Mouse (Mus musculus) liver, postnatal 0 days (tissue): ENCODE results near the gene Defb28. TPM values are rescaled to one million over a fixed set of nuclear protein-coding genes. Genes with fewer than 3 reads are reported as not detected.

Source experiments
- ATAC-seq: fragments of 200-750 bp; cut with Nextera tagmentation; 2 replicates; pipeline ENCODE4 v1.8.0; 2017; ENCODE audit warnings: mild to moderate bottlenecking, moderate library complexity
- DNase-seq: peaks from one replicate; pipeline ENCODE4 v3.0.0-alpha.2; 2016
- H3K27ac ChIP-seq: fragments of 300-500 bp; sonication (generic); 2 replicates; pipeline ENCODE4 v1.5.1; 2014; ENCODE audit warnings: antibody characterized with exemption, moderate library complexity, mild to moderate bottlenecking, low read depth
- H3K27me3 ChIP-seq: fragments of 300-500 bp; sonication (generic); 2 replicates; pipeline ENCODE4 v1.6.1; 2014; ENCODE audit warnings: low read length, control low read depth, mixed read lengths; ENCODE audit not compliant: insufficient read depth
- H3K36me3 ChIP-seq: fragments of 300-500 bp; sonication (generic); replicated peaks from 2 replicates; pipeline ENCODE4 v1.6.1; 2014; ENCODE audit warnings: mild to moderate bottlenecking, control low read depth, low read length, moderate library complexity, mixed read lengths; ENCODE audit not compliant: insufficient read depth
- H3K4me1 ChIP-seq: fragments of 300-500 bp; sonication (generic); 2 replicates; pipeline ENCODE4 v1.6.1; 2014; ENCODE audit warnings: antibody characterized with exemption, mild to moderate bottlenecking, control low read depth; ENCODE audit not compliant: insufficient read depth
- H3K4me2 ChIP-seq: fragments of 300-500 bp; sonication (generic); 2 replicates; pipeline ENCODE4 v1.6.1; 2014; ENCODE audit warnings: low read depth, mild to moderate bottlenecking, low read length, moderate library complexity, mixed read lengths
- H3K4me3 ChIP-seq: fragments of 300-500 bp; sonication (generic); 2 replicates; pipeline ENCODE4 v1.5.1; 2014; ENCODE audit warnings: low read depth, low read length
- H3K9ac ChIP-seq: fragments of 300-500 bp; sonication (generic); replicated peaks from 2 replicates; pipeline ENCODE4 v1.6.1; 2014; ENCODE audit warnings: mild to moderate bottlenecking, moderate library complexity
- H3K9me3 ChIP-seq: fragments of 300-500 bp; sonication (generic); 2 replicates; pipeline ENCODE4 v1.6.1; 2016; ENCODE audit warnings: mild to moderate bottlenecking, control low read depth, low read length, mixed read lengths
- CTCF ChIP-seq: sonication (generic); IDR thresholded peaks from 2 replicates; pipeline ENCODE4 v1.5.1; 2016; ENCODE audit warnings: antibody characterized with exemption, low read depth
- EP300 ChIP-seq: IDR thresholded peaks from 2 replicates; pipeline ENCODE4 v1.6.1; 2016; ENCODE audit warnings: antibody characterized with exemption, low read depth, mild to moderate bottlenecking
- WGBS: fragments of 180-500 bp; shearing (Covaris S2); extraction: QIAGEN DNeasy Blood & Tissue Kit; methylation state at CpG from one replicate; pipeline ENCODE4 v1.1.7; 2014; ENCODE audit not compliant: insufficient replicate concordance; 5-methylcytosine and 5-hydroxymethylcytosine counted together
- polyA plus RNA-seq: library from polyadenylated mRNA; unstranded; fragments of >200 nt; fragmentation: Nextera tagmentation; extraction: Ambion mirVana; gene quantifications from 2 replicates; pipeline ENCODE4 v1.2.1, GENCODE M21; 2015

The Defb28 gene
- polyA plus RNA-seq = not detected in 2 replicates

DNA sequence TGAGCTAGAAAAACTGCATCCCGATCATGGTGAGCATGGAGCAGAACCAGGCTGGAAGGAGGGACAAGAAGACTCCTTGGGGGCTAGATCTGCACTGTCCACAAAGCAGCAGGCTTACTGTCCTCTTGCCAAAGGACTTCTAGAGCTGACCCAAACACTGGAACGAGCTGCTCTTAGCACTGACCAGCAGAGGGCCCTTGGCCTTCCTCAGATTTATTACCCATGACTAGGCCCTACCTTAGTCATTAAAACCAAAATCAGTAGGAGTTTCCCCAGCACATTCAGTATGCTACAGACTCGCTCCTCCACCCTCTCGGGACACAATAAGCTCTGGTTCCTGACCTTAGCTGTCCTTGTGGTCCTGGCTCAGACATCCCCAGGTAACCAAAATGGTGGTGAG, at the start of gene Defb28:
TSS of gene Defb28 (plus strand) at position 275 of the 400 bp plus-strand sequence.
- DNase-seq = no peak
- no peak within 1 kb of the TSS for H3K4me3 ChIP-seq
- no peaks in the 10 kb centered on the region for H3K27me3 ChIP-seq
- H3K4me2 ChIP-seq = no peak within 1 kb of the TSS
- TF ChIP-seq EP300 (no peak), CTCF (no peak)
- no peaks in the 10 kb centered on the region for H3K9me3 ChIP-seq
- no peak within 1 kb of the TSS for H3K9ac ChIP-seq
- no peaks in the 10 kb centered on the region for H3K36me3 ChIP-seq
- ATAC-seq = no peak
- WGBS = 65% methylated on average over 4 of the region's 4 CpGs
- no peaks in the 10 kb centered on the region for H3K4me1 ChIP-seq
- no peak within 1 kb of the TSS for H3K27ac ChIP-seq

DNA sequence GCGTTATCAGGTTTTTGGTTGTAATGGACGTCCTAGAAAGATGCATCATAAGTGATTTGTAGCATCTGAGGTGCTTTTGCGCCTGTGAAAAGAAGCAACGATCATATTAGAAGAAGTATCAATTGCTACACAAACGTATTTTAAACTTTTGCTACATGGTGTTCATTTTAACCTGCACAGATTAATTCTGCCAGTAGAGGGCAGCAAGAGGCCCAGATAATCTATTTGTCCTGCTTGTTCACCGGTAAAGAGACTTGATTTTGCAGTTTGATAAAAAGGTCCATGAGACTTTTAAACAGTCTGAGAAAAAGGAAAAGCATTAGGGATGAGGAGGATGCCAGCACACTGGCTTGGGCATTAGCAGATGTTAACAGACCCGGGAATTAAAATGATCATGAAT, 47.1 kb upstream of the Defb28 start:
- no peaks in the 10 kb centered on the region for H3K9me3 ChIP-seq
- H3K27me3 ChIP-seq = no peaks in the 10 kb centered on the region
- ATAC-seq (no peak), DNase-seq (peak; percentile 28)
- no peak overlapping the region for H3K27ac ChIP-seq
- 25% methylated on average over 7 of the region's 7 CpGs for WGBS
- TF ChIP-seq CTCF (peak; percentile 75), EP300 (no peak)
- no peaks in the 10 kb centered on the region for H3K4me1 ChIP-seq
- H3K9ac ChIP-seq = no peak overlapping the region
- H3K4me2 ChIP-seq = no peak overlapping the region
- no peak overlapping the region for H3K4me3 ChIP-seq
- no peaks in the 10 kb centered on the region for H3K36me3 ChIP-seq

DNA sequence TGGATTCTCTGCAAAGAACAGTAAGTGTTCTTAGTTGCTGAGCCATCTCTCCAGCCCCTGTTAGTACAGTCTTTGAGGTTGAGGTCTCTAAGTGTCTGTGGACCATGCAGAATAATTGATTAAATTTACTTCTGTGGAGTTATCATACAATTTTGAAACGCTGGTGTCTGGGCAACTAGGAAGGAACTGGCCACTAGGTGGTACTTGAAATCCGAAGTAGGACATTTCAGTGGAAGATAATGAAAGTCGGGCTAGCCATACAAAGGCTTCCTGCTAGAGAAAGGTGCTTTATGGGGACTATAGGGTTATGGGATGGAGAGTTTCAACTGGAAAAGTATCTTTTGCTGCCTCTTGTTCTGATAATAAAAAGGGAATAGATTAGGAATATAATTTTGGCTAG, 45.6 kb upstream of the Defb28 start:
- no peaks in the 10 kb centered on the region for H3K36me3 ChIP-seq
- H3K4me2 ChIP-seq = no peak overlapping the region
- no peak overlapping the region for H3K9ac ChIP-seq
- ATAC-seq (no peak), DNase-seq (no peak)
- WGBS = 16% methylated on average over 3 of the region's 3 CpGs
- H3K4me3 ChIP-seq = no peak overlapping the region
- no peak overlapping the region for H3K27ac ChIP-seq
- no peaks in the 10 kb centered on the region for H3K9me3 ChIP-seq
- no peaks in the 10 kb centered on the region for H3K4me1 ChIP-seq
- TF ChIP-seq EP300 (no peak), CTCF (peak; percentile 32)
- H3K27me3 ChIP-seq = no peaks in the 10 kb centered on the region

DNA sequence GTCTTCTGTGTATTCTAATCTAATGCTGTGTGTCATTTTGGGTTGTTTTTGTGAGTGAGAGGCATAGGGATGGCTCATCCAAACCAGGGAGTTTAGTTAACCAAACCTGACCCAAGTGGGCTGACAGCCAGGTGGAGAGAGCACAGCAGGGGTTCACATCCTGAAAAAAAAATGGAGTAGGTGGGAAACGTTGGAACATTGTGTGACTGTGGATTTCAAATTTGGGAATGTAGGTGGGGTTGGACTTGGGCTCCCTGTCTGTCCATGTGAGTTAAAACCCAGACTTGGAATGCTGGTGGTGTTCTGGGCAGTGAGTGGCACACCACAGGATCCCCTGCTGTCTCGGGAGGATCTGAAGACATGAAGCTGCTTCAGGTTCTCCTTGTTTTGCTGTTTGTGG, 41.3 kb upstream of the Defb28 start, which contains the start of gene Defb20:
TSS of gene Defb20 (plus strand) at position 301 of the 400 bp plus-strand sequence.
- no peak for TF ChIP-seq CTCF
- no peak for TF ChIP-seq EP300
- no peaks in the 10 kb centered on the region for H3K4me1 ChIP-seq
- no peaks in the 10 kb centered on the region for H3K27me3 ChIP-seq
- H3K27ac ChIP-seq = no peak within 1 kb of the TSS
- H3K9me3 ChIP-seq = no peaks in the 10 kb centered on the region
- no peak within 1 kb of the TSS for H3K4me3 ChIP-seq
- WGBS = 55% methylated on average over 2 of the region's 2 CpGs
- ATAC-seq = no peak
- H3K36me3 ChIP-seq = no peaks in the 10 kb centered on the region
- H3K4me2 ChIP-seq = no peak within 1 kb of the TSS
- no peak for DNase-seq
- H3K9ac ChIP-seq = no peak within 1 kb of the TSS

DNA sequence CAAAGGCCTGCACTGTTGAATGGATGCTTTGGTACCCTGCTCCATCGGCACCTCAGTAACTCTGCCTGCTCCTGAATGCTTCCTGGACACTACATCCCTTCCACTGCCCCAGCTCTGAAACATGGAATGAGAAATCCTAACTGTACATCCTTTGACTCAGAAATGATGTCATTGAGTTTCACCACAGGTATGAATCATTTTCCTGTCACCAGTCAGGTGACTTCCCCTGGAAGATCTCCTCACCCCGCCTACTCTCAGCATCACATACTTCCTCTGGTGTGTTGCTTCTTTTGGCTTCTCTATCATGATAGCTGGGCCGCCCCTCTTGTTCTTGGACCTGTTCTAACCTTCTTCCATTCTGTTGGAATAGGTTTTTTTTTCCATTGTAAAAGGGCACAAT, 37.2 kb upstream of the Defb28 start:
- TF ChIP-seq CTCF = no peak
- no peak for TF ChIP-seq EP300
- 67% methylated on average over 3 of the region's 3 CpGs for WGBS
- no peak overlapping the region for H3K27ac ChIP-seq
- DNase-seq = no peak
- H3K4me3 ChIP-seq = no peak overlapping the region
- no peaks in the 10 kb centered on the region for H3K9me3 ChIP-seq
- no peaks in the 10 kb centered on the region for H3K27me3 ChIP-seq
- H3K36me3 ChIP-seq = no peaks in the 10 kb centered on the region
- H3K9ac ChIP-seq = no peak overlapping the region
- no peak for ATAC-seq
- no peak overlapping the region for H3K4me2 ChIP-seq
- no peaks in the 10 kb centered on the region for H3K4me1 ChIP-seq

DNA sequence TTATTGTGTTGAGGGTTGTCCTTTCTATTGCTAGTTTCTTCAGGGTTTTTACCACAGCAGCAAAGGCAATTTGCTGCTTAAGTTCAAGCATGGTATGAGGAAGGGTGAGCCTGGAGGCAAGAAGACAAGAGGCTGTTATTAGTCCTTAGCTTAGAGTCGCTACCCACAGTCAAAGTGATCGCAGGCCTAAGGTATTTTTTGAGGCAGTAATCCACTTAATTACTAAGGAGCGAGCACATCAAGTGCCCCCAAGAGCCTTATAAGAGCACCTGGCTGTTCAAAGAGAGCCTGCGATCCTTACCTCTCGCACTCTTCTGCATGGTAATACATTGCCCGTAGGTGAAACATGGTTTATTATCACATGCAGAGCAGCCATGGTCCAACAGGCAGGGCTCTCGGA, 36.3 kb upstream of the Defb28 start:
- Histone ChIP-seq H3K9ac (no peak overlapping the region), H3K4me2 (no peak overlapping the region), H3K9me3 (no peaks in the 10 kb centered on the region), H3K4me1 (no peaks in the 10 kb centered on the region), H3K27ac (no peak overlapping the region), H3K4me3 (no peak overlapping the region), H3K27me3 (no peaks in the 10 kb centered on the region), H3K36me3 (no peaks in the 10 kb centered on the region)
- WGBS = 78% methylated on average over 7 of the region's 7 CpGs
- ATAC-seq (no peak), DNase-seq (no peak)
- TF ChIP-seq CTCF (no peak), EP300 (no peak)

DNA sequence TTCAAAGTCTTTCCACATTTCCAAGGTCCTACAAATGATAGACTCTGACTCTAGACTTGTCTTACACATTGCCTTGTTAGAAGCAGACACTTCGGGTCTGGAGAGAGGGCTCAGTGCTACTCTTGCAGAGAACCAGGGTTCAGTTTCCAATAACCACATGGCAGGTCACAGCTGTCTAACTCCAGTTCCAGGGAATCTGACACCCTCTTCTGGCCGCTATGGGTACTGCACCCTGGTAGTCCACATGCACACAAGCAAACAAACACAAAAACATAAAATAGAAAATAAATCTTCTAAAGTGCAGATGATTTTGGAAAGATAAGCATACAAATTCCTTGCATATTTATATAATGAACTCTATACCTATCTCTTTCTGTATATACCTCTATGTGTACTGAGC, 31.0 kb upstream of the Defb28 start:
- Histone ChIP-seq H3K9me3 (no peaks in the 10 kb centered on the region), H3K9ac (no peak overlapping the region), H3K4me3 (no peak overlapping the region), H3K27me3 (no peaks in the 10 kb centered on the region), H3K4me1 (no peaks in the 10 kb centered on the region), H3K27ac (no peak overlapping the region), H3K4me2 (no peak overlapping the region), H3K36me3 (no peaks in the 10 kb centered on the region)
- DNase-seq (peak; percentile 23), ATAC-seq (no peak)
- 60% methylated on average over 2 of the region's 2 CpGs for WGBS
- TF ChIP-seq CTCF (peak; percentile 54), EP300 (no peak)
